Mouse (Mus musculus) kidney, adult 2 months (tissue): Measurements from ENCODE around the gene Stard3nl. TPM values are rescaled to one million over a fixed set of nuclear protein-coding genes. Genes with fewer than 3 reads are reported as not detected.
"Not testable (repeated sequence)": the region's sequence is repeated elsewhere in the genome, so short reads cannot be mapped to it uniquely, and the experiment has no call there.

Experiments
- DNase-seq: peaks from one replicate; pipeline ENCODE4 v3.0.0; 2021
- H3K27ac ChIP-seq: fragments of 200-500 bp; 2 replicates; pipeline ENCODE4 v1.5.1; 2012; ENCODE audit warnings: low read depth, low read length, control low read depth, inconsistent platforms; ENCODE audit not compliant: insufficient read depth
- H3K27me3 ChIP-seq: fragments of 200-500 bp; replicated peaks from 2 replicates; pipeline ENCODE4 v1.6.1; 2012; ENCODE audit warnings: mild to moderate bottlenecking, moderate library complexity, low read length, inconsistent platforms; ENCODE audit not compliant: control insufficient read depth, insufficient read depth
- H3K36me3 ChIP-seq: fragments of 200-500 bp; 2 replicates; pipeline ENCODE4 v1.6.1; 2012; ENCODE audit warnings: mild to moderate bottlenecking, moderate library complexity, low read length, inconsistent platforms; ENCODE audit not compliant: control insufficient read depth, insufficient read depth
- H3K4me1 ChIP-seq: fragments of 200-500 bp; 2 replicates; pipeline ENCODE4 v1.6.1; 2011; ENCODE audit warnings: low read length; ENCODE audit not compliant: control insufficient read depth, insufficient read depth
- H3K4me3 ChIP-seq: fragments of 200-500 bp; 2 replicates; pipeline ENCODE4 v1.5.1; 2011; ENCODE audit warnings: mild to moderate bottlenecking, low read depth, low read length, control low read depth; ENCODE audit not compliant: insufficient read depth
- CTCF ChIP-seq: fragments of 200-500 bp; conservative IDR thresholded peaks from 2 replicates; pipeline ENCODE4 v1.5.1; 2011; ENCODE audit warnings: low read depth, mild to moderate bottlenecking, control low read depth, low read length, moderate library complexity, mixed read lengths; ENCODE audit not compliant: insufficient read depth, insufficient read length
- POLR2A ChIP-seq: fragments of 200-500 bp; IDR thresholded peaks from one replicate; pipeline ENCODE4 v1.6.1; 2011; ENCODE audit warnings: low read depth, low read length, control low read depth
- WGBS: fragments of 180-500 bp; shearing (Covaris S2); methylation state at CpG from one replicate; pipeline ENCODE4 v1.1.7; 2018; 5-methylcytosine and 5-hydroxymethylcytosine counted together
- polyA plus RNA-seq: library from polyadenylated mRNA; depleted of rRNA; stranded (reverse); fragments of >200 nt; gene quantifications from 2 replicates; pipeline ENCODE4 v1.2.3, GENCODE M21; 2012

Gene Stard3nl
- polyA plus RNA-seq, 1 experiment = 30.3 TPM

- Histone ChIP-seq H3K27me3 (no peaks in the 10 kb centered on the region), H3K27ac (peak overlapping the region; percentile 39; the same call in 1 of the 2 replicates), H3K4me3 (no peak overlapping the region), H3K36me3 (no peaks in the 10 kb centered on the region), H3K4me1 (peaks cover 22% of the 10 kb centered on the region; the same call in 1 of the 2 replicates)
- WGBS = 37% methylated on average over 11 of the region's 11 CpGs
- TF ChIP-seq POLR2A (no peak), CTCF (peak; percentile 42)
- peak; percentile 84 for DNase-seq
Observed at GRCm38 (mm10) chr13:19364245-19364772, 31.3 kb downstream of the Stard3nl start.

GRCm38 (mm10) chr13:19362358-19362757 lies 33.2 kb downstream of the Stard3nl start:
- TF ChIP-seq CTCF (peak; percentile 60), POLR2A (no peak)
- no peak for DNase-seq
- WGBS = 60% methylated on average over 6 of the region's 6 CpGs

GRCm38 (mm10) chr13:19358027-19358426 lies 37.6 kb downstream of the Stard3nl start:
- H3K4me3 ChIP-seq = no peak overlapping the region
- no peak for DNase-seq
- no peak overlapping the region for H3K27ac ChIP-seq
- no peaks in the 10 kb centered on the region; the same call in 1 of the 2 replicates for H3K36me3 ChIP-seq
- WGBS = 58% methylated on average over 5 of the region's 5 CpGs
- no peaks in the 10 kb centered on the region for H3K4me1 ChIP-seq
- TF ChIP-seq CTCF = no peak
- no peak for TF ChIP-seq POLR2A
- H3K27me3 ChIP-seq = no peaks in the 10 kb centered on the region

More at GRCm38 (mm10) chr13:19362358-19362757, 33.2 kb downstream of the Stard3nl start:
- H3K4me1 ChIP-seq = peaks cover 21% of the 10 kb centered on the region; the same call in 1 of the 2 replicates
- no peak overlapping the region for H3K27ac ChIP-seq
- no peaks in the 10 kb centered on the region for H3K27me3 ChIP-seq
- no peak overlapping the region for H3K4me3 ChIP-seq
- H3K36me3 ChIP-seq = no peaks in the 10 kb centered on the region; the same call in 1 of the 2 replicates

GRCm38 (mm10) chr13:19357301-19357700 lies 38.3 kb downstream of the Stard3nl start:
- 71% methylated on average over 7 of the region's 7 CpGs for WGBS
- Histone ChIP-seq H3K27me3 (no peaks in the 10 kb centered on the region), H3K4me3 (no peak overlapping the region), H3K4me1 (no peaks in the 10 kb centered on the region), H3K27ac (no peak overlapping the region), H3K36me3 (no peaks in the 10 kb centered on the region; the same call in 1 of the 2 replicates)
- no peak for TF ChIP-seq CTCF
- no peak for TF ChIP-seq POLR2A
- DNase-seq = no peak

- WGBS = 80% methylated on average over 5 of the region's 5 CpGs
- Histone ChIP-seq H3K27ac (no peak overlapping the region), H3K4me1 (no peaks in the 10 kb centered on the region), H3K4me3 (no peak overlapping the region), H3K27me3 (no peaks in the 10 kb centered on the region), H3K36me3 (no peaks in the 10 kb centered on the region; the same call in 1 of the 2 replicates)
- no peak for DNase-seq
- TF ChIP-seq CTCF (no peak), POLR2A (no peak)
Observed at GRCm38 (mm10) chr13:19356720-19357119, 38.9 kb downstream of the Stard3nl start.

- Histone ChIP-seq H3K4me3 (no peak overlapping the region), H3K27ac (no peak overlapping the region), H3K36me3 (no peaks in the 10 kb centered on the region; the same call in 1 of the 2 replicates), H3K4me1 (no peaks in the 10 kb centered on the region), H3K27me3 (no peaks in the 10 kb centered on the region)
- 84% methylated on average over 7 of the region's 7 CpGs for WGBS
- TF ChIP-seq POLR2A (no peak), CTCF (no peak)
- no peak for DNase-seq
Observed at GRCm38 (mm10) chr13:19356120-19356519, 39.5 kb downstream of the Stard3nl start.

- Histone ChIP-seq H3K4me3 (no peak overlapping the region), H3K27me3 (no peaks in the 10 kb centered on the region), H3K36me3 (no peaks in the 10 kb centered on the region), H3K4me1 (no peaks in the 10 kb centered on the region), H3K27ac (no peak overlapping the region)
- DNase-seq = no peak
- no peak for TF ChIP-seq POLR2A
- no peak for TF ChIP-seq CTCF
- 77% methylated on average over 3 of the region's 3 CpGs for WGBS
Observed at GRCm38 (mm10) chr13:19352795-19353194, 42.8 kb downstream of the Stard3nl start.

GRCm38 (mm10) chr13:19340356-19340755 lies 55.2 kb downstream of the Stard3nl start:
- H3K27ac ChIP-seq, H3K4me3 ChIP-seq, DNase-seq, H3K36me3 ChIP-seq, H3K4me1 ChIP-seq, H3K27me3 ChIP-seq: not testable (repeated sequence)
- 86% methylated on average over 1 of the region's 1 CpGs for whole genome bisulfite sequencing

GRCm38 (mm10) chr13:19336310-19336709 lies 59.3 kb downstream of the Stard3nl start:
- not testable (repeated sequence) for H3K27me3 ChIP-seq, DNase-seq, H3K36me3 ChIP-seq, H3K4me1 ChIP-seq, H3K27ac ChIP-seq, H3K4me3 ChIP-seq
- 88% methylated on average over 1 of the region's 1 CpGs for WGBS
